Mouse (Mus musculus) large intestine, adult 2 months (tissue): ENCODE data around the gene Cplx2. TPM values are rescaled to one million over a fixed set of nuclear protein-coding genes. Genes with fewer than 3 reads are reported as not detected.

Experiments
- DNase-seq: peaks from one replicate; pipeline ENCODE4 v3.0.0-alpha.2; 2012; ENCODE audit warnings: low read depth, low spot score
- WGBS: fragments of 180-500 bp; shearing (Covaris S2); methylation state at CpG from one replicate; pipeline ENCODE4 v1.1.7; 2018; 5-methylcytosine and 5-hydroxymethylcytosine counted together
- polyA plus RNA-seq: library from polyadenylated mRNA; depleted of rRNA; stranded (reverse); fragments of >200 nt; gene quantifications from 2 replicates; pipeline ENCODE4 v1.2.3, GENCODE M21; 2012

The Cplx2 gene
- polyA plus RNA-seq, 1 experiment: 5.2 TPM

GRCm38 (mm10) chr13:54359181-54359580 lies 12.0 kb upstream of the Cplx2 start:
- DNase-seq: no peak
- 93% methylated on average over 6 of the region's 6 CpGs for WGBS

- no peak for DNase-seq
- WGBS: 89% methylated on average over 7 of the region's 7 CpGs
Measured at GRCm38 (mm10) chr13:54364686-54365085, 6.5 kb upstream of the Cplx2 start.

DNA sequence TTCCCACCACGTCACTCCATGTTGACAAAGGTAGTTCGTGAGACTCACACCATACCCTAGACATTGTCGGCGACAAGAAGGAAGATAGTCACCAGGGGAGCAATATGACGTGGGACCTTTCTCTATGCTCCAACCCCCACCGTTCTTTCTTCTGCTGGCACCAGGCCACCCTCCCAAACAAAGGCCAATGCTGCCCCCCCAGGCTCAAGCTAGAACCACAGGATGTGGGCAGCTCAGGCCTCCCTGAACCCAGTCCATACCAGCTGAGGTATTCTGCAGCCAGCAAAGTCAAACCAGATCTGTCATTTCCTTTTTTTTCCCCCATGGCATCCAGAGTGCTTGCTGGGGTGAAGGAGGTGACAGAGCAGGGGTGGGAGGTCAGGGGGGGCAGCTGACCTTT lies 3.4 kb upstream of the Cplx2 start:
- DNase-seq: no peak
- 79% methylated on average over 6 of the region's 6 CpGs for WGBS

GRCm38 (mm10) chr13:54368181-54368580 lies 3.0 kb upstream of the Cplx2 start:
- 87% methylated on average over 9 of the region's 9 CpGs for WGBS
- DNase-seq: no peak

DNA sequence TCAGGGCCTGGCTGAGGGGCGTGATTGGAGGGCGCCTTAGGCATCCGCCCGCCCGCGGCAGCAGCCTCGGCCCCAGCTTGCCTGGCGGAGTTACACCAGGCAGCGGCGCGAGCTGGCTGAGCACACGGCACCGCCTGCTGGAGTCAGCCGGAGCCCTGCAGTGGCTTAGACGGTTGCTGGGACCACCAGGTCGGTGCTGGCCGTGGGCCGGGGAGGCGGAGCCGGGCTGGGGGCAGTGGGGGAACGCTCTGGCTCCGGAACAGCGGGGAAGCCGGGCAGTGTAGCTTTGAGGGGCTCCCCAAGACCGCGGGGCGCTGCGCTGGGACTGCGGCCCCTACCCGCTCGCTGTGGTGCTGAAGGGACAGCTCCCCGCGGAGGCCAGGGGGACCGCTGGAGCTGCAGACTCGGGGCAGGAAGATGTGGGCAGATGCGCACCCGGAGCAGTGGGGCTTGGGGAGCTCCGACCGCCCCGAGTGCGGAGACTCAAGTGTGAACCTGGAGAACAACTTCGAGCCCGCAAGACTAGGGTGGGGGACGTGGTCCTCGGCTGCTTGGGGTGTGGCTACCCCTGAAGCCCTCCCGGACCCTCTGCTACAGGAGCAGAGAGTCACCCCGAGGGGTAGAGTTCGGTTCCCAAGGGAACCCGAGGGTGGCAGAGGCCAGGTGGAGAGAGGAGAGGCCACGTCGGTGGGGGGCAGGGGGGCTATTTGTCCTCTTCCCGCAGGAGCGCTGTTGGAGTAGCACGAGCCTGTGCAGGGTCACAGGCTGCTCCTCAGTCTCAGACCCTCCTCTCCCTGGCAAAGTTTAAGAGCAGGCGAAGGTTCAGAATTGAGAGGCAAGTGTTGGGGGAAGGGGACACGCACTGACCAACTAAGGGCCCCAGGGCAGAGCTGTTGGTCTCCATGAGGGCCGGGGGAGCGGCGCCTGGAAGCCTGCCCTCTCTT lies 510 bp downstream of the Cplx2 start:
- WGBS: 3% methylated on average over 59 of the region's 59 CpGs
- no peak for DNase-seq

- DNase-seq: no peak
- 6% methylated on average over 16 of the region's 16 CpGs for WGBS
Measured at GRCm38 (mm10) chr13:54372665-54373064, 1.5 kb downstream of the Cplx2 start.

DNA sequence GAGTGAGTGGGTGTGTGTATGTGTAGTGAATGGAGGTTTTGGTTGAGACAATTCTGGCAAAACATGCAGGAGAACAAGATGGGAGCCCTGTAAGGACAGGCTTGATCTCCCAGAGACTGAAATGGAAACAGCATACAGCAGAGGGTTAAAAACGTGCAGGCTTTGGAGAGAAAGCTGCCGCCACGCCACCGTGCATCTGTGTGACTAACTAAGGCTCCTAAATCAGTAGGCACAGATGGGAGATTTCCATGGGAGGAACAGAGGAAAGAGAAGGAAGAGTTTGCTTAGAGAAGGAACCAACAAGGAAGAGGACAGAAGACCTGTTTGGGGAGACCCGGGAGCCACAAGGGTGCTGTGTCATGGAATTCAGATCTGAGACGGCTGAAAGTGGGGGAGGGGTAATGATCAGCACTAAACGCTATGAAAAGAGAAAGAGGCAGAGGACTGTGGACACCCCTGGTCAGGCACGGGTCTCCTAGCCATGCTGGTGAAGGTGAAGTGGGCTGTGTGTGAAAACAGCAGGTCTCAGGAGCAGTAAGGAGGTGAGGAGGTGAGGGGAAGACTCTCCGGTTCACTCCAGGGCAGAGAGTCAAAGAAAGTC lies 3.1 kb downstream of the Cplx2 start:
- 50% methylated on average over 9 of the region's 9 CpGs for WGBS
- DNase-seq: no peak

GRCm38 (mm10) chr13:54375497-54376495 lies 4.6 kb downstream of the Cplx2 start:
- 24% methylated on average over 11 of the region's 11 CpGs for WGBS
- DNase-seq: no peak

DNA sequence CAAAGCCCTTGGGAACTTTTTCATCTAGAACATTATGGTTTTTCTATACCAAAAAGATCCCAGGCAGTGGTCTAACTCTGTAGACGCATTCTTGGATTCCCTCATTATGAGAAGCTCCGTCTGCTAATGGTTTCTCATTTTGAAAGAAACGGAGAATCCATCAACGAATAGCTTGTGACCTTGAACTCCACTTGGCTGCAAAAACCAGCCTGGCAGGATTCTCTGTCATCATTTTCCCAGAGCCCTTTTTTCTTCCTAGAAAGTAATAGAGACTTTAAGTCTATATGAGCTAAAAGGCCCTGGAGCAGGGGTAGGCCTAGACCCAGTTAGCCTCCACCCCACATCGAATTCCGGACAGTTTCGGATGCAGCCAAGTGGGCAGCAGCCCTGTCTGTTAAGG lies 5.6 kb downstream of the Cplx2 start:
- whole genome bisulfite sequencing: 53% methylated on average over 7 of the region's 7 CpGs
- DNase-seq: no peak

DNA sequence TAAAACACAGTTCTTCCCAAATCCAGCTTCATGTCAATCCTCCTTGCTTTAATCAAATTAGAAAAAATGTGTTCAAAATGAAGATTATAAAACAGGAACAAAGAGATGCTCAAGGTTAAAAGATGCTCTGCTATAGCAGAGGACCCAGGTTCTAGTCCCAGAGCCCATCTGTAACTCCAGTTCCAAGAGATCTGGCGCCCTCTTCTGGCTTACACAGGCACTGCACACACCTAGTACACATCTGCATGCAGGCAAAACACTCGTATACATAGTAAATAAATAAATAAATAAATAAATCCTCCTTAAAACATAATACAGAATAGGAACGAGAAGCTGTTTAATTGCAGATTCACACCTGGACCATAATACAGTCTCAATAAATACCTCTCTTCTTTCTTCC lies 6.9 kb downstream of the Cplx2 start:
- WGBS: 75% methylated on average over 3 of the region's 3 CpGs
- DNase-seq: no peak

- no peak for DNase-seq
- WGBS: 29% methylated on average over 5 of the region's 5 CpGs
Measured at GRCm38 (mm10) chr13:54380421-54380820, 9.3 kb downstream of the Cplx2 start.

DNA sequence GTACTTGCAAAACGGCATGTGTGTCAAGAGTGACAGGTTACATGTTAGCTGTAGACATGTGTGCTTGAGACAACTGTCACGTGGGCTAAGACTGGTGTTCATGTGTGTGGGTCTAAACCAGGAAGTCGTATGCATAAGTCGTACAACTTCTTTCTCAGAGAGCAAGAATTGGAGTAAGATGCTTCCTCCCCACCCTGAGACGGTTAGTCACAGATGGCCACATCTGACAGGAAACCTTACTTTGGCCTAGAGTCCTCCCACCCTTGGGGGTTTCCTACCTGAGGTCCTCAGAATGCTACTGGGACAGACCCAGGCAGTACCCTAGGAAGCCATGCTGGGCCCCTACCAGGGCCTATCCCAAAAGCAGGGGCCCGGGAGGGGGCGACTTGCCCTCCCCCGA lies 10.2 kb downstream of the Cplx2 start:
- WGBS: 77% methylated on average over 8 of the region's 8 CpGs
- no peak for DNase-seq

DNA sequence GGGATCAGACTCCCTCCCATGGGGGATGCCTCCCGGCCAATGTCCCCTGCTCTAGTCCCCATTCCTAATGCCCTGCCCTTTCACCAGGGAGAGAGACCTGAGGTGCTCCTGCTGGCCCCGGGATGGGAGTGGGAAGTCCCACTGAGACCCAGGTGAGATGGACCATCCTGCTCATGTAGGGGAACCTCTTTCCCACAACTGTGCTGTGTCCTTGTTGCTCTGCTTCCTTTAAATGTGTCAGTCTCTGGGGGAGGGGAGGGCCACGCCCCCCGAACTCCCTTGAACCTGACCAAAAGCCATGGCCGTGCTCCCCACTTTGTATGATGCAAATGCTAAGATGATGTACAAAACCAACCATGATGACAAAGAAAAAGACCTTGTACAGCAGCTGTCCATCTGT lies 12.4 kb downstream of the Cplx2 start:
- no peak for DNase-seq
- 80% methylated on average over 5 of the region's 5 CpGs for WGBS

- DNase-seq: no peak
- WGBS: 14% methylated on average over 5 of the region's 5 CpGs
Measured at GRCm38 (mm10) chr13:54384518-54384917, 13.4 kb downstream of the Cplx2 start.

DNA sequence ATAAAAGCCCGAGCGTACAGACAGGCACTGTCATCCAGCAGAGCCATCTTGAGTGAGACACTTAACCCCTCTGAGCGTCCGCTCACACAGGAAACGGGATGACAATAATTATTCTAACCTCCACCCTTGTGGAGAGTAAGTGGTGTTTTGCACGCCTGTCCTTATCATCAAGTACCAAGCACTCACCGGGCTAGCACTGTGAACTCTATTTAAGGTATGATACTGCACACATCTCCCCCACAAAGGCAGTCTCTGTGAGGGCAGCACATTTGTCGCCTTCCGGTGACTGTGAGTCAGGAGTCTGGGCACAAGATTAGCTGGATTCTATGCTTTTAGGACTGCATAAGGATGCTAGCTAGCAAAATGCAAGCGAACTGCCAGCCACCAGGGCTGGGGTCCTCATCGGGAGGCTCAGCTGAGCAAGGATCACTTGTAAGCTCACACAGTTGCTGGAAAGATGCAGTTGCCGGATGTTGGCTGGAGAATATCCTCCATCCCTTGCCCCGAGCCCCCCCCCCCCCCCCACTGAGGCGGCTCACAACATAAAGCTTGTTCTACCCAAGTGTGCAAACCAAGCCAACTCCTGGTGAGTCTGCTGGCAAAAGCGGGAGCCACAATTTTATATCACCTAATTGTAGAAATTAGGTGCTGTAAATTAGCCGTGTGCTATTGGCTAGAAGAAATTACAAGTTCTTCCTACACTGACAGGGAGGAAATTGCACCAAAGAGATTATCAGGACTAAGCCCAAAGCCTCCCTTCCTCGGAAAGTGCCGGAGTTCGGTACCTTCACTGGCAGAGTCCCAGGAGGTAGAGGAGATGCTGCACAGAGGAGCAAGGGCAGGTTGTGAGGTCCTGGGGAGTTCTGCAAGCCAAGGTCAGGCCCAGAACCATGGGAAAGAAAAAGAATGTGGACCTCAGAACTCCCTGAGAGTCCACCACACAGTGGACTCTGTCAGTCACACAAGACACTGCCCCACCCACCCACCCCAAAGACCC lies 14.2 kb downstream of the Cplx2 start:
- 26% methylated on average over 19 of the region's 19 CpGs for WGBS
- DNase-seq: no peak

DNA sequence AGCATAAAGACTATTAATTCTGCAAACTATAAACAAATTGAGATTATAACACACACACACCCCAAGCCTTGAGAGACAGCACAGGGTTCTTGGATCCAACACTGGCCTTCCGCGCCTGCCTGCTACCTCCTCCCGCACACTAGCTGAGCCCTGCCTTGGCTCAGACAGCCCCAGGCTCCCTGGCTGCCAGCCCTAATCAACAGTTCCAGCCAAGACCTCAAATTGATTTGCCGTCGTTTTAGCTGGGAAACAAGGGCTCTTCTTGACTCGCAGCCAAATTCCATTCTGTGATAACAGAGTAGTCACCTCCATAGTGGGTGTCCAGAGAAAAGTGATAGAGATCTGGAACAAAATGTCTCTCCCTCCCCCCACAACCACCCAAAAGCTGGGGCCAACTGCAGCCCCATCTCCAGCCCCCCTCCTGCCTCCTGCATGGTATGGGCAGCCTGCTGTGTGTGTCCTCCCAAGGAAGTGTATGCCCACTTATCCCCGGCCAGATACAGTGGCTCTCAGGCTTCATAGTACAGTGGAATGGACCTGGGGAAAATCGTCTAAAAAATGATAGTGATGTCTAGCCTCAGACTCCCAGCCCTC lies 18.9 kb downstream of the Cplx2 start:
- 30% methylated on average over 8 of the region's 8 CpGs for WGBS
- DNase-seq: no peak

GRCm38 (mm10) chr13:54390565-54391013 lies 19.4 kb downstream of the Cplx2 start:
- 90% methylated on average over 7 of the region's 7 CpGs for WGBS

GRCm38 (mm10) chr13:54391313-54391712 lies 20.2 kb downstream of the Cplx2 start:
- DNase-seq: no peak
- 94% methylated on average over 4 of the region's 4 CpGs for WGBS

More at GRCm38 (mm10) chr13:54390565-54391013, 19.4 kb downstream of the Cplx2 start:
- no peak for DNase-seq
